Mouse (Mus musculus): ENCODE data around the gene Lrp6. TPM values are rescaled to one million over a fixed set of nuclear protein-coding genes. Genes with fewer than 3 reads are reported as not detected.
A peak's percentile ranks its signal among the peaks of the same experiment; 100 is the strongest.

The Lrp6 gene
- total and polyA plus RNA-seq, 3 experiments = 18.5 to 75.2 (median 74.3) TPM

- TF ChIP-seq GATA1 (IDR thresholded peaks at IDR 0.05; ENCODE audit: borderline replicate concordance, low read length) = no peak
- no peak for TF ChIP-seq CTCF (IDR thresholded peaks at IDR 0.05; ENCODE audit: low read depth, low read length)
- no peak for TF ChIP-seq POLR2AphosphoS5 (IDR thresholded peaks at IDR 0.05; ENCODE audit: insufficient replicate concordance, low read depth, low read length)
- no peak for TF ChIP-seq TAL1 (conservative IDR thresholded peaks at IDR 0.05; ENCODE audit: low read depth, low read length)
- TF ChIP-seq GATA2 (IDR thresholded peaks at IDR 0.05; ENCODE audit: borderline replicate concordance, low read depth, low read length) = no peak
- DNase-seq (ENCODE audit: low spot score) (no peak), ATAC-seq (ENCODE audit: extremely low read depth, insufficient number of reproducible peaks, low FRiP score, poor library complexity, severe bottlenecking) (no peak)
- Histone ChIP-seq H3K27me3 (ENCODE audit: insufficient read depth, low read length) (peaks cover 50% of the 10 kb centered on the region), H3K4me3 (ENCODE audit: low read depth, low read length) (no peak overlapping the region), H3K9me3 (replicated peaks) (no peaks in the 10 kb centered on the region), H3K4me1 (ENCODE audit: insufficient read depth, low read depth, low read length) (peaks cover 6% of the 10 kb centered on the region), H3K36me3 (replicated peaks) (no peaks in the 10 kb centered on the region)
Measured at GRCm38 (mm10) chr6:134420375-134420774, 146.4 kb downstream of the Lrp6 start.

GRCm38 (mm10) chr6:134417886-134418285, 148.9 kb downstream of the Lrp6 start:
- no peak for DNase-seq (ENCODE audit: low spot score)
- TF ChIP-seq POLR2AphosphoS5 (IDR thresholded peaks at IDR 0.05; ENCODE audit: insufficient replicate concordance, low read depth, low read length) (no peak), CTCF (IDR thresholded peaks at IDR 0.05; ENCODE audit: low read depth, low read length) (no peak), GATA2 (IDR thresholded peaks at IDR 0.05; ENCODE audit: borderline replicate concordance, low read depth, low read length) (no peak), GATA1 (IDR thresholded peaks at IDR 0.05; ENCODE audit: borderline replicate concordance, low read length) (no peak), TAL1 (conservative IDR thresholded peaks at IDR 0.05; ENCODE audit: low read depth, low read length) (no peak)
- ATAC-seq (ENCODE audit: extremely low read depth, insufficient number of reproducible peaks, low FRiP score, poor library complexity, severe bottlenecking) = no peak

GRCm38 (mm10) chr6:134416556-134417105, 150.1 kb downstream of the Lrp6 start:
- peaks cover 46% of the 10 kb centered on the region for H3K27me3 ChIP-seq (ENCODE audit: insufficient read depth, low read length)
- TF ChIP-seq GATA2 (IDR thresholded peaks at IDR 0.05; ENCODE audit: borderline replicate concordance, low read depth, low read length) = no peak
- TF ChIP-seq POLR2AphosphoS5 (IDR thresholded peaks at IDR 0.05; ENCODE audit: insufficient replicate concordance, low read depth, low read length) = no peak
- TF ChIP-seq TAL1 (conservative IDR thresholded peaks at IDR 0.05; ENCODE audit: low read depth, low read length) = no peak
- no peak for TF ChIP-seq CTCF (IDR thresholded peaks at IDR 0.05; ENCODE audit: low read depth, low read length)
- no peak for TF ChIP-seq GATA1 (IDR thresholded peaks at IDR 0.05; ENCODE audit: borderline replicate concordance, low read length)
- H3K9me3 ChIP-seq (replicated peaks) = no peaks in the 10 kb centered on the region
- H3K4me3 ChIP-seq (ENCODE audit: low read depth, low read length) = no peak overlapping the region
- ATAC-seq (ENCODE audit: extremely low read depth, insufficient number of reproducible peaks, low FRiP score, poor library complexity, severe bottlenecking) = no peak
- no peaks in the 10 kb centered on the region for H3K36me3 ChIP-seq (replicated peaks)
- H3K4me1 ChIP-seq (ENCODE audit: insufficient read depth, low read depth, low read length) = peaks cover 10% of the 10 kb centered on the region; the same call in 1 of the 2 replicates
- DNase-seq (ENCODE audit: low spot score) = no peak

More at GRCm38 (mm10) chr6:134417886-134418285, 148.9 kb downstream of the Lrp6 start:
- no peak overlapping the region for H3K4me3 ChIP-seq (ENCODE audit: low read depth, low read length)
- no peaks in the 10 kb centered on the region for H3K9me3 ChIP-seq (replicated peaks)
- H3K4me1 ChIP-seq (ENCODE audit: insufficient read depth, low read depth, low read length) = peaks cover 10% of the 10 kb centered on the region; the same call in 1 of the 2 replicates
- no peaks in the 10 kb centered on the region for H3K36me3 ChIP-seq (replicated peaks)
- peaks cover 52% of the 10 kb centered on the region for H3K27me3 ChIP-seq (ENCODE audit: insufficient read depth, low read length)

- ATAC-seq (ENCODE audit: extremely low read depth, insufficient number of reproducible peaks, low FRiP score, poor library complexity, severe bottlenecking) (no peak), DNase-seq (ENCODE audit: low spot score) (no peak)
- Histone ChIP-seq H3K27me3 (ENCODE audit: insufficient read depth, low read length) (peaks cover 37% of the 10 kb centered on the region), H3K4me3 (ENCODE audit: low read depth, low read length) (no peak overlapping the region), H3K9me3 (replicated peaks) (no peaks in the 10 kb centered on the region), H3K36me3 (replicated peaks) (no peaks in the 10 kb centered on the region), H3K4me1 (ENCODE audit: insufficient read depth, low read depth, low read length) (peaks cover 7% of the 10 kb centered on the region; the same call in 1 of the 2 replicates)
- TF ChIP-seq CTCF (IDR thresholded peaks at IDR 0.05; ENCODE audit: low read depth, low read length) = no peak
- no peak for TF ChIP-seq TAL1 (conservative IDR thresholded peaks at IDR 0.05; ENCODE audit: low read depth, low read length)
- TF ChIP-seq GATA1 (IDR thresholded peaks at IDR 0.05; ENCODE audit: borderline replicate concordance, low read length) = no peak
- no peak for TF ChIP-seq GATA2 (IDR thresholded peaks at IDR 0.05; ENCODE audit: borderline replicate concordance, low read depth, low read length)
- no peak for TF ChIP-seq POLR2AphosphoS5 (IDR thresholded peaks at IDR 0.05; ENCODE audit: insufficient replicate concordance, low read depth, low read length)
Measured at GRCm38 (mm10) chr6:134414532-134414883, 152.3 kb downstream of the Lrp6 start.

- H3K36me3 ChIP-seq (replicated peaks) = no peaks in the 10 kb centered on the region
- no peaks in the 10 kb centered on the region for H3K9me3 ChIP-seq (replicated peaks)
- TF ChIP-seq GATA1 (IDR thresholded peaks at IDR 0.05; ENCODE audit: borderline replicate concordance, low read length) = no peak
- no peak for TF ChIP-seq CTCF (IDR thresholded peaks at IDR 0.05; ENCODE audit: low read depth, low read length)
- no peak for TF ChIP-seq GATA2 (IDR thresholded peaks at IDR 0.05; ENCODE audit: borderline replicate concordance, low read depth, low read length)
- no peak for TF ChIP-seq POLR2AphosphoS5 (IDR thresholded peaks at IDR 0.05; ENCODE audit: insufficient replicate concordance, low read depth, low read length)
- TF ChIP-seq TAL1 (conservative IDR thresholded peaks at IDR 0.05; ENCODE audit: low read depth, low read length) = no peak
- no peak overlapping the region for H3K4me3 ChIP-seq (ENCODE audit: low read depth, low read length)
- peaks cover 33% of the 10 kb centered on the region for H3K27me3 ChIP-seq (ENCODE audit: insufficient read depth, low read length)
- H3K4me1 ChIP-seq (ENCODE audit: insufficient read depth, low read depth, low read length) = peaks cover 7% of the 10 kb centered on the region; the same call in 1 of the 2 replicates
- peak; percentile 15; the same call in 1 of the 2 replicates for ATAC-seq (ENCODE audit: extremely low read depth, insufficient number of reproducible peaks, low FRiP score, poor library complexity, severe bottlenecking)
- DNase-seq (ENCODE audit: low spot score) = no peak
Measured at GRCm38 (mm10) chr6:134413706-134414531, 152.8 kb downstream of the Lrp6 start.

- ATAC-seq (ENCODE audit: extremely low read depth, insufficient number of reproducible peaks, low FRiP score, poor library complexity, severe bottlenecking) = no peak
- no peak for DNase-seq (ENCODE audit: low spot score)
- Histone ChIP-seq H3K9me3 (replicated peaks) (no peaks in the 10 kb centered on the region), H3K36me3 (replicated peaks) (no peaks in the 10 kb centered on the region), H3K27me3 (ENCODE audit: insufficient read depth, low read length) (peaks cover 24% of the 10 kb centered on the region; the same call in 1 of the 2 replicates), H3K4me3 (ENCODE audit: low read depth, low read length) (no peak overlapping the region), H3K4me1 (ENCODE audit: insufficient read depth, low read depth, low read length) (no peaks in the 10 kb centered on the region)
- TF ChIP-seq GATA1 (IDR thresholded peaks at IDR 0.05; ENCODE audit: borderline replicate concordance, low read length) (no peak), POLR2AphosphoS5 (IDR thresholded peaks at IDR 0.05; ENCODE audit: insufficient replicate concordance, low read depth, low read length) (no peak), TAL1 (conservative IDR thresholded peaks at IDR 0.05; ENCODE audit: low read depth, low read length) (no peak), CTCF (IDR thresholded peaks at IDR 0.05; ENCODE audit: low read depth, low read length) (no peak), GATA2 (IDR thresholded peaks at IDR 0.05; ENCODE audit: borderline replicate concordance, low read depth, low read length) (no peak)
Measured at GRCm38 (mm10) chr6:134407226-134407625, 159.5 kb downstream of the Lrp6 start.
